Mouse (Mus musculus) retina, adult 2 months (tissue): ENCODE measurements around the gene Hspb3.

ENCODE experiments used
- DNase-seq: peaks from one replicate; pipeline ENCODE4 v3.0.0-alpha.2; 2012; ENCODE audit warnings: low read depth, low spot score

Hspb3 gene

GRCm38 (mm10) chr13:113635799-113636222 lies 27.7 kb downstream of the Hspb3 start:
- DNase-seq: no peak

- DNase-seq: no peak
Observed at GRCm38 (mm10) chr13:113634732-113635481, 28.6 kb downstream of the Hspb3 start.

GRCm38 (mm10) chr13:113632506-113632905 lies 31.0 kb downstream of the Hspb3 start:
- DNase-seq: no peak

GRCm38 (mm10) chr13:113627601-113628000 lies 35.9 kb downstream of the Hspb3 start:
- DNase-seq: no peak

GRCm38 (mm10) chr13:113622865-113623255 lies 40.6 kb downstream of the Hspb3 start:
- DNase-seq: no peak

GRCm38 (mm10) chr13:113622122-113622864 lies 41.2 kb downstream of the Hspb3 start:
- no peak for DNase-seq

- no peak for DNase-seq
Observed at GRCm38 (mm10) chr13:113619003-113619402, 44.5 kb downstream of the Hspb3 start.

- peak; percentile 81 for DNase-seq
Observed at GRCm38 (mm10) chr13:113617891-113618823, 45.3 kb downstream of the Hspb3 start, which contains the start of gene Snx18. Gene Snx18 (minus strand): TSS chr13:113618564.

- DNase-seq: no peak
Observed at GRCm38 (mm10) chr13:113617338-113617890, 46.1 kb downstream of the Hspb3 start.

- no peak for DNase-seq
Observed at GRCm38 (mm10) chr13:113616751-113617337, 46.6 kb downstream of the Hspb3 start.

- no peak for DNase-seq
Observed at GRCm38 (mm10) chr13:113615971-113616671, 47.4 kb downstream of the Hspb3 start.

GRCm38 (mm10) chr13:113615546-113615941 lies 47.9 kb downstream of the Hspb3 start:
- no peak for DNase-seq

GRCm38 (mm10) chr13:113614635-113615545 lies 48.6 kb downstream of the Hspb3 start:
- peak; percentile 77 for DNase-seq

- no peak for DNase-seq
Observed at GRCm38 (mm10) chr13:113613882-113614281, 49.6 kb downstream of the Hspb3 start.

- no peak for DNase-seq
Observed at GRCm38 (mm10) chr13:113613341-113613740, 50.1 kb downstream of the Hspb3 start.
